Mouse (Mus musculus) CH12F3 (cell line): Measurements from ENCODE around the gene Fam13a.

Experiments
- in situ Hi-C: fragments of 300-500 bp; cut with MboI; formaldehyde crosslinking; loops from 2 replicates; pipeline ENCODE4 v1.14.3; 2020; ENCODE audit warnings: low sequenced_read_pairs

The Fam13a gene

GRCm38 (mm10) chr6:58896648-58897047, 127.7 kb downstream of the Fam13a start:
- in situ Hi-C loops: loop anchor here (25.0 kb wide), 1 partner anchor 291 kb away; no protein-coding TSS in a partner anchor

DNA sequence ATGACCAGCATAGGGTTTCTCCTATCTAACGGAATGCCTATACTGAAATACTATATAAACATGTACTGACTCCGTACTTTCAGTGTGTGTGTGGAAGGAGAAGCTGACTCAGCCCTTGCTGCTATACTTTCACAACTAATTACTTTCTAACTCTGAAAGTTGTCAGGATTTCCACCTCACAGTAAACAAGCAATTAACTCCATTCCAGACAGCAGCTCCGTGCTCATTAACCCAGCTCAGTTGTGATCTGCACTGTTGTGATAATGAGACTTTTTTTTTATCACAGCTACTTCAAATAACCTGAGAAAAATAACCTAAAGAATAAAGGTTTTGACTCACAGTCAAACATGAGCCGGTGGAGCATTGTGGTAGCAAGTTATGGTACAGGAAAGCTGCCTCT, 129.4 kb downstream of the Fam13a start:
- in situ Hi-C loops: loop anchor here (25.0 kb wide), 1 partner anchor 292 kb away; no protein-coding TSS in a partner anchor

GRCm38 (mm10) chr6:58893307-58893706, 131.0 kb downstream of the Fam13a start:
- in situ Hi-C loops: loop anchor here (25.0 kb wide), 1 partner anchor 294 kb away; no protein-coding TSS in a partner anchor

DNA sequence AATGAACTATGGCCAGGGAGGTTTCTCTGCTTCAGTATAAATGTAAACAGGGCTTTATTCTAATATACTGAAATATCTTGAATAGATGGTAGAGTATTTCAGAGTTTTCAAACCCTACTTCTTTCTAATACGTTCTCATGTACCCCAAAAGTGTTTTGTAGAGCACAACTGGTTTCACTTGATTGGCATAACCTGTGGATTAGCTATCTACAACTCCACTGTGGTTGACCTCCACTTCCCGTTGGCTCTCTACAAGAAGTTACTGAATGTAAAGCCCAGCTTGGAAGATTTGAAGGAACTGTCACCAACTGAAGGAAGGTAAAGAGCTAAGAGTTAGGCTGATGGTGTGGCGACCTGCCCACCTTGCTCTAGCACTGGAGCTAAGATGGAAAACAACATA, 134.4 kb downstream of the Fam13a start:
- in situ Hi-C loops: loop anchor here (25.0 kb wide), 1 partner anchor 297 kb away; no protein-coding TSS in a partner anchor

- in situ Hi-C loops: loop anchor here (25.0 kb wide), 1 partner anchor 305 kb away; no protein-coding TSS in a partner anchor
Observed at GRCm38 (mm10) chr6:58882271-58882670, 142.1 kb downstream of the Fam13a start.
